Mouse (Mus musculus) urinary bladder, postnatal 0 days (tissue): ENCODE results near the gene Il13ra2. TPM values are rescaled to one million over a fixed set of nuclear protein-coding genes. Genes with fewer than 3 reads are reported as not detected.

Source experiments
- polyA plus RNA-seq: library from polyadenylated mRNA; unstranded; fragments of >200 nt; fragmentation: Nextera tagmentation; extraction: Ambion mirVana; gene quantifications from 2 replicates; pipeline ENCODE4 v1.2.1, GENCODE M21; 2015

The Il13ra2 gene
- polyA plus RNA-seq = 2.7 and 3.8 TPM in 2 replicates

DNA sequence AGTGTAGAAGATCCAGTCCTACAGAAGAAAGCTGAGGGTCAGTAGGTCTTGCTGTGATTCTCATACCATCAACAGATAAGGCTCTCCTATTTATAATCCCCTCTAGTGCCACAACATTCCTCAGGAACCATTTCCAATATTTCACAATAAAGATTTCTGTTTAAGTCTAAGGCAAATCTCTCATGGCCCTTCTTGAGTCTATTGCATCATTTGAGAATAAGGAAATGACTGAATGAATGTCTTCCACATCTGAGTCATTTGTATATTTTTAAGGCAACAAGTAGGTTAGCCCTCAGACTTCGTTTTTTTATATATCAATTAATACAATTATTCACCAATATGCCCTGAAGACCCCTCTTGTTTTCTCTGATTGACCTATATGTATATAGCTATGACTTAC, at the start of gene Il13ra2:
Gene Il13ra2, minus strand, starts transcription at position 64 of the 400 bp plus-strand sequence.

DNA sequence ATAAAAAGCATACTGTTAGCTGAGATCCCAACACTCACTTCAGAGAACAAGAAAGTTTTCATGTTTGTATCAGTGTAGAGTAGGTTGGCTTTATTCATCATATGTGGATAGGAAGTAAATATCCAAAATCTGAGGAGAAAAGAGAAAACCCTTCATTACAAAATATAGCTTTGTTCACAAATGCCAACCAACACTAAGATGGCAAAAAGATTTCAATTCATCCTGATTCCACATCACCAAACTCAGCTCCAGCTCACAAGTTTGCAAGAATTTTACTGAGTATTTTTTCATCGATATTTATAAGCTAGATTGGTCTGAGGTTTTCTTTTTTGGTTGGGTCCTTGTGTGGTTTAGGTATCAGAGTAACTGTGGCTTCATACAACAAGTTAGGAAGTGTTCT, 24.6 kb upstream of the Il13ra2 start, which contains the start of gene Vmn1r239-ps:
Gene Vmn1r239-ps, minus strand, starts transcription at position 101 of the 400 bp plus-strand sequence.

Other genes starting within 250 kb of the Il13ra2 start
- gene Vmn1r239-ps, start 24.5 kb upstream of the Il13ra2 start, polyA plus RNA-seq = not detected in 2 replicates
- 6.9 and 11.2 TPM in 2 replicates for gene Lrch2, start 124.9 kb upstream of the Il13ra2 start, polyA plus RNA-seq